Mouse (Mus musculus): ENCODE results near the gene Akr1a1.

The Akr1a1 gene

DNA sequence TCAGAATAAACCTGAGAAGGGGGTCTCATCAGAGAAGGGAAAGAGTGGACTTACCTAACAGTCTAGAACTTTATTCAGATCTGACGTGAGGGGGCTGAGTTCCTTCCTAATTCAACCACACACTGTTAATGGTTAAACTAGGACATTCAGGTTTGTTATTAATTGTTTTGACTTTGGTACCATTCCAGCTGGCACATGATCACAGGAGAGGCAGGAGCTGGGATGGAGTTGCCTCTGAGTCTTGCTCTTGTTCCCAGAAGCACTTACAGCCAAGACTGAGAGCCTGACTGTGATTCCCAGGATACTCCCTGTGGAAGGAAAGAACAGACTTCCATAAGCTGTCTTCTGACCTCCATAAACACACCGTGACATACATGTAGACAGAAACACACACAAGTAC is 8.0 kb upstream of the Akr1a1 start:
- in situ Hi-C loops (cut with MboI, MseI), result no loop called here

DNA sequence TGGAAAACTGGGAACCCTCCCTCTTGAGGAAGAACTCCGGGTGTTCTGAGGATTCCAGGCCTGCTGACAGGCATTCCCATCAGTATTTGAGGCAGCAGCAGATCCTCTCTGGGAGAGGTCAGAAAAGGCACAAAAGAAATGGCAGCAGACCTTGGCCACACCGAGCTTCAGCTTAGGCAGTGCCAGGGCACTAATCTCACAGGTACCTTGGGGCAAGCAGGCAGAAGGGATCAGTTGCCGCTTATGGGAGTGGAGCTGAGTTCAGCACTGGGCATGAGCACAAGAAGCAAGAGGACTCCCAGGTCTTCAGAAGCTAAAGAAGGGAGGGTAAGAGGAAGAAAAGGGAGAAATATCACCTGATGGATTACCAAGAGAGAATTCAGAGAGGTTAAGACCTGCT is 6.5 kb upstream of the Akr1a1 start:
- in situ Hi-C loops (cut with MboI, MseI), result no loop called here

DNA sequence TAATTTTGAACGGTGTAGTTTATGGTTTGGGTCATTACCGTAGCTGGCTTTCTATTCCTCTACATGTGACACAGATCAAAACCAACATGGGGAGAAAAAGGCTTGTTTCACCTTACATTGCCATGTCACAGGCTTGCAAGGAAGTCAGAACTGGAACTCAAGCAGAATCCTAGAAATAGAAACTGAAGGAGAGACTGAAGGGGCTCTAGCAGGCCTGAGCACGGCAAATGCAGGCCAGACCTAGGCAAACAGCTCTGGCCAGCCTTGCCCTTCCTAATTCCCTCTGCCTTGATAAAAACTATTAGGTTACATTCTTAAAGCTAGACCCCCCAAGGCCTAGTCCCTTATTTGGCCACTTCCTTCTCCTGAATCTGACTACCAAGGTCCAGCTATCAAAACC is 4.2 kb upstream of the Akr1a1 start:
- in situ Hi-C loops (cut with MboI, MseI), result no loop called here

DNA sequence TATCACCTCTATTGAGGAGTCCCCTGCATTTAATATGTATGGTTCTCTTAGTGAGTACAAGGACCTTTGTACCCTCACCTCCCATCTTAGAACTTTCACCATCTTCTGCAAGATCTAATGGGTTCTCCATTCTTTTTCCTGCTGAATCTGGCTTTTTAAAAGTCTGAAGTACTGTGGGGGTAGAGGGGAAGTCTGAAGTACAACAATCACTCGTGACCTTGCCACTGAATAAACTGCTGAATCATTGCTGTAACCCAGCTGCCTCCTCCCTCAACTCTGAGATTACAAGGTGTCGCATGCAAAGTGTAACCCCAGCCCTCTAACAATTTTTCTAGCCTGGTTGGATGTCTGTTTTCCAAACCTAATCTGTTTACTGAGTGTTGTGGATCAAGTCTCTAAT is 3.6 kb upstream of the Akr1a1 start:
- in situ Hi-C loops (cut with MboI, MseI), result no loop called here

DNA sequence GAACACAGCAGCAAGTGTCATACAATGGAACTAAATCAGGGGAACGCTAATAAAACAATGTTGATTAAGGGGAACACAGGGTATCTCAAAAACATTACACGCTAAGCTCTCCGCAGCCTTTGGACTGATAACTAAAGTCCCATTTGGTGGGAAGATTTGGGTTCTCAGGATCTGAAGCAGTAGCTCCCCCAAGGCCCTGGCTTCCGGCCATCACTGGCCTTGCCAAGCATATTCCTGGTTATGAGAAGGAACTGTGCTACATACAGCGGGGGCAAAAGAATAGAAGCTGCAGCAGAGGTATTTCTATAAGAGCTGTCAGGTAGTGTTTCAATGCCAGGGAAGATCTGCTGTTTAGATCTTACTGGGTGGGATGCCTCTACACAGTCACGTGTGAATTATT is 1.7 kb upstream of the Akr1a1 start:
- in situ Hi-C loops (cut with MboI, MseI), result no loop called here

DNA sequence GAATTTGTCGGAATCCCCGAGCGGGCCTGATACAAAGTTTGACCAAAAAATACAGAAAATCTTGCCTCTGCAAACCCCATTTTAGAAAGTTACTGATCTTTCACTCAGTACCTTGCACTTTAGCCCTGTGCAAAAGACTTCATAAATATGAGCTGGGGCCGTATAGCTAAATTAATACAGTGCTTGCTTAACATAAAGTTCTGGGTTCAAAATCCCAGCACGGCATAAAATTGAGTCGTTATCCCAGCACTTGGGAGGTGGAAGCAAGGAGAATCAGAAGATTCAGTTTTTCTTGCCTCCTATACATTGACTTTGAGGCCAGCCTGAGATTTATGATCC is 286 bp upstream of the Akr1a1 start:
- in situ Hi-C loops (cut with MboI, MseI), result no loop called here

DNA sequence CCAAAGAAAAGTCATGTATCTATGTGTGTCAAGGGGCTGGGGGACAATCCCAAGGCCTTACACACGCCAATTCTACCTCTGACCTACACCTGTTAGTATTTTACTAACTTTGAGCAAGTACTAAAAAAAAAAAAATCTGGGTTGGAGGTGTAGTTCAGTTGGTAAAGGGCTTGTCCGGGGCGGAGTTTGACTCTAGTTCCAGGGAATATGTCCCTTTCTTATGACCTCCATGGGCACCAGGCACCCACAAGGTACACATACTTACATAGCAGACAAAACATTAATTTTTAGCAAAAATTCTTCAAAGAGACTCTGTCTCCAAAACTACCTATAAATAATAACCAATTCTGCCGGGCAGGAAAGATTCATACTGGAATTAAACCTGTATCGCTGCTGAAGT is 1.1 kb downstream of the Akr1a1 start:
- in situ Hi-C loops (cut with MboI, MseI), result no loop called here

DNA sequence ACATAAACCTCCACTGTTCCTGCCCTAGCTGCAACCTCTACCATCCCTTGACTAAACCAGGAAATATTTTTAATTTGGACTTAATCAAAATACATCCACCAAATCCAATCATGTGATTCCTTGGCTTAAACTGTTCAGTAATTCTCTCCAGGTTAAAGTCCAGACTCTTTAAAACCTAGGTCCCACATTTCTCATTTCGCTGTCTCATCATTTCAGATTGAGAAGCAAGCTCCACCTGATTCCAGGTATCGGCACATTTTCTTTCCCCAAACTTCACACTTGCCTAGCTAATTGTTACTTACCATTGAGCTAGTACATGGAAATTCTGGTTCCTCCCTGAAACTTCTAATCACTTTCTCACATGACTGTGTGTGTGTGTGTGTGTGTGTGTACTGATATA is 2.1 kb downstream of the Akr1a1 start:
- in situ Hi-C loops (cut with MboI, MseI), result no loop called here

DNA sequence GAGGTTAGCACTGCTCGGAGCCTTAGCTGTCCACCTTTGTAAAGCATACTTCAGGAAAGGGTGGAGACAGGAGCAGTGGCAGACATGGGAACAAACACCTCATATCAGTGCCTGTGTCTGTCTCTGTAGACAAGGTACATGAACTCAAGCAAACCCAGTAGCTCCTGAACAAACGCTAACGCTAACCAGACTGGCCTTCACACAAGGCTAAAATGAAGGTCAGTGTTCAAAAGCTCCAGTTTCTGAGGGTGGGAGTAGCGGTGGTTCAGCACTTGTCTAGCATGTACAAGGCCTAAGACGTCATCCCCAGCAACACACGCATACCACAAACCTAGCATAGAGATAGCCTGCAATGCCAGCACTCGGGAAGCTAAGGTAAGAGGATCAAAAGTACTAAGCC is 5.9 kb downstream of the Akr1a1 start:
- in situ Hi-C loops (cut with MboI, MseI), result no loop called here

DNA sequence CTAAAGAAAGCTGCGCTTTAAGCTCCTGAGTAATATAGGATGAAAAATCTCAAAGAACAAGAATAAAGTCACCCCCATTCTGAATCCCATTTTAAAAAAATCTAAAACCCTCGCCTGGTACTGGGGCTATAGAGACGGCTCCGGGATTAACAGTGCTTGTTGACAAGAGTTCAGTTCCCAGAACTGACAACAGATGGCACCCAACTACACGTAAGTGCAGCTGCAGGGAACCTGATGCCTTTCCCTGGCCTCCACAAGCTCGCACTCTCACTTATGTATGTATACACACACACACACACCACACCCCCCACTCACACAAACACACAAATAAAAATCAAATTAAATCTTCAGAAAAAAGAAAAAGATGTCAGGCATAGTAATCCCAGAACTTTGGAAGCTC is 7.2 kb downstream of the Akr1a1 start:
- in situ Hi-C loops (cut with MboI, MseI), result no loop called here

DNA sequence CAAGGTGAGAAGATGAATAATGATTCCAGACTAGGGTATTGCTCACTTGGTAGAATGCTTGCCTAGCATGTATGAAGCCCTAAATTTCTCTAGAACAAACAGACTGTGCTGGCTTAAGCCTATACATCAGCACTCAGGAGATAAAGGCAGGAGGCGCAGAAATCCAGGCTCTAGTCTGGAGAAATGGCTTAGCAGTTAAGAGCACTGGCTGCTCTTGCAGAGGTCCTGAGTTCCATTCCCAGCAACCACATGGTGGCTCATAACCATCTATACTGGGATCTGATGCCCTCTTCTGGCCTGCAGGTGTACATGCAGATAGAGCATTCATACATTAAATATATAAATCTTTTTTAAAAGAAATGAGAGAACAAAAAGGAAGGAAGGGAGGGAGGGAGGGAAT is 9.4 kb downstream of the Akr1a1 start:
- in situ Hi-C loops (cut with MboI, MseI), result no loop called here

DNA sequence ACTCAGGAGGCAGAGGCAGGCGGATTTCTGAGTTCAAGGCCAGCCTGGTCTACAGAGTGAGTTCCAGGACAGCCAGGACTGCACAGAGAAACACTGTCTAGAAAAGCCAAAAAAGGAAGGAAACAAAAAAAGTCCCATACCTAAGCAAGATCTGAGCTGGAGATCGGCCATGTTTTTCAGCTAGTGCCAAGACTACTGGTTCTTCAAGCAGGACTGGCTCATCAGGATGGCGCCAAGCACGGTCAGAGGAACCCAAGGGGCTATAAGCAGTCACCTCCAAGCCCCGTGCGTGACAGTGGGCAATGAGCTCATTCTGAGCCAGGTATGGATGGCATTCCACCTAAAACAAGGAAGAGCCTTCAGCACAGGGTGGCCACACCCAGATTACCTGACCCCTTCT is 12.7 kb downstream of the Akr1a1 start:
- in situ Hi-C loops (cut with MboI, MseI), result no loop called here

DNA sequence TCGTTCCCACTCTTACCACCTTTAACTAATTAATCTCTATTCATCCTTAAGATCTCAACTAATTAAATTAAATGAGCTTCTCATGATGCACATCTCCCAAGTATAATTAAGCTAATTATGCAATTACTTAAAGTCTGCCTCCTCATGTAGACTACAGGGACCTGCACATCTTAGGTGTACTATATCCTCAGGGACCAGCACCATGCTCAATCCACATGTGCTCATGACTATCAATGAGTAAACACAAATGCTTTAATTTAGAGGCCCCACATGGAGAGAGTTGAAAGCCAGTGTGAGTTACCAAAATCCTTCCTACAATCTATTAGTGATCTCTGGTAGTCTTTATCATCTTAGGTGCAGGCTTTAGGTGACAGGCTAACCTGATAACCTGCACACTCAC is 16.3 kb downstream of the Akr1a1 start:
- in situ Hi-C loops (cut with MboI, MseI), result no loop called here

DNA sequence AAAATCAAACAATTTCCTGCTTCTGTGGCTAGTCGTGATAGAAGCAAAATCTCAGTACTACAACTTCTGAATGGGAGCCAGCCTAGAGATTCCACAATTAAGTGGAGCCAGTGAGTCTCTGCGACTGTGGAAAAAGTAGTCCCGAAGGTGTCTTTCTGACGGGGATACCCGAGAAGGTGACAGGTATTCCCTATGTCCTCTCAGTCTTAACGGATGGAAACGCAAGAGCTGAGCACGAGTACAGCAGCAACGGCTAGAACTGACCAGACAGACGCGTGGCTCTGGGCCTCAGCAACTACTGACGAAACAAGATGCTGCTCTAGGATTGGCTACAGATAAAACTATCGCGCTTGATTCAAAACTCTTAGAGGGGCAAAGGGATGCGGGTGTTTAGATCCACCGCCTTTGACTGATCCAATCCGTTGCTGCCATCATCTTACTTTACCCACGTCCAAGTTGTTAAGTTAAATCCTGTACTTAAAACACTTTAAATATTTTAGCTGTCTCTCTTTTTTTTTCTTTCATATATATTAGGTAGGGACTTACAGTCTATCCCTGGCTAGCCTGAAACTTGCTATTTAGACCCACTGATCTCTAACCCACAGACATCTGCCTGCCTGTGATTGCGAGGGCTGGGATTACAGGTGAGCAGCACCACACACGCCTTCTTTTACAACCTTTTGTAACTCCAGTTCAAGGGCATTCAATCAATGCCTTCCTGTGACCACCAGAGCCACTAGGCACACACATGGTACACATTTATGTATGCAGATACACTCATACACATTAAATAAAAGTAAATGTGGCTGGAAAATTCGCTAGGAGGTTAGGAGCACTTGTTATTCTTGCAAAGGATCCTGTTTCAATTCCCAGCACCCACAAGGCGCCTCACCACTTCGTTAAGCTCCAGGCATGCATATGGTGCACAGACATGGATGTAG is 23.5 kb downstream of the Akr1a1 start, which contains the start of gene Nasp:
Gene Nasp, minus strand, starts transcription at position 220 of the 941 bp plus-strand sequence.
- in situ Hi-C loops (cut with MboI, MseI), result no loop called here

DNA sequence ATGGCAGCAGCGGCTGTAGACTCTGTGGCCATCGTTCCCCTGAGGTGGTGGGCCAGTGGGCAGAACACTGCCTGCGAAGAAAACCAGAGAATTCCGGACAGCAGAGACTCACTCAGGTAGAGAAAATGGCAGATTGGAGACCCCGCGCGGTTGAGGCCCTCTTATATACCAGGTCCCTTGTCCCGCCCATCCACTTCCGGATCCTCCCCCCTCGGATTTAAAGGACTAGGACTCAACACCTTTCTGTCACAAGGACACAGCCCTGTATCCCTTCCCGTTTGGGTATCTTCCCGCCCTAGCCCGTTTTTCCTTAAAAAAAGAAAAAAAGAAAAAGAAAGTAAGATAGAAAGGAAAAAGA is 24.1 kb downstream of the Akr1a1 start:
- in situ Hi-C loops (cut with MboI, MseI), result no loop called here

DNA sequence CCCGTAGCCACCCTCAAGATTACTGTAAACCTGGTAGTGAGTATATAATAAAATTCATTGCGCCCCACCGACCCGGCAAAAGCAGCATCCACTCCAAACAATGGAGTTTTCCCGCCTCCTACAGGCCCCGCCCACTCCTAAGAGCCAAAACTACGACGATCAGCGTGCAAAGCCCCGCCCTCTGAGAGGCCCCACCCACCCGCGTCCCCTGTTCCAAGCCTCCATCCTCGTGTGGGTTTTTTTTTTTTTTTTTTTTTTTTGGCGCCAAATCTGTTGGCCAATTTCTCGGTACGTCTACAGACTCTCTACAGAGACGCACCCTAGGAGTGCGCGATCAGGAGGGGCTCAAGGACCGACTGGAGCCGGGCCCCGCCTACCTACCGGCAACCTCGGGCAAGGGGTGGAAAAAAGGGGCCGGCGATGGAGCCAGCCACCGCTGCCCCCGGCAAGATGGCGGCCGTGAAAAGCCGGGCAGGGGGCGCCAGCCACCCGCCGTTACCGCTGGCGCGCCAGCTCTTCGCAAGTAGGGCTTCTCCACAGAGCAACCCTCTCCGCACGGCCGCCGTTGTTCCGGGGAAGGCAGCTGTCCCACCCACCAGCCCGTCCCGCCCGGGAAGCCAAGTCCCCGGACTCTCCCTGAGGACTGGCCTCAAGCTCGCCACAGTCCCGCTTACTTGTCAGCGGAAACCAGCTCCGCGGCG is 24.7 kb downstream of the Akr1a1 start:
- in situ Hi-C loops (cut with MboI, MseI), result no loop called here

DNA sequence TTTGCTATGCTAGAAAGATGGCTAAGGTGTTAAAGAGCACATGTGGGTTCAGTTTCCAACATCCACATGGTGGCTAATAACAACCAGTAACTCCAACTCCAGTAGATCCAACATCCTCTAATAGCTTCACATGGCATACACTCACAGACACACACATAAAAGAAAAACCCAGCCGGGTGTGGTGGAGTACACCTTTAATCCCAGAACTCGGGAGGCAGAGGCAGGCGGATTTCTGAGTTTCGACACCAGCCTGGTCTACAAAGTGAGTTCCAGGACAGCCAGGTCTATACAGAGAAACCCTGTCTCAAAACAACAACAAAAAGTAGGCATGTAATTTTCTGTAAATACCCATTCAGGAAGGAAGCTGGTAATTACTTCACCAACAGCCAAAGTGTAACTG is 26.6 kb downstream of the Akr1a1 start:
- in situ Hi-C loops (cut with MboI, MseI), result no loop called here

DNA sequence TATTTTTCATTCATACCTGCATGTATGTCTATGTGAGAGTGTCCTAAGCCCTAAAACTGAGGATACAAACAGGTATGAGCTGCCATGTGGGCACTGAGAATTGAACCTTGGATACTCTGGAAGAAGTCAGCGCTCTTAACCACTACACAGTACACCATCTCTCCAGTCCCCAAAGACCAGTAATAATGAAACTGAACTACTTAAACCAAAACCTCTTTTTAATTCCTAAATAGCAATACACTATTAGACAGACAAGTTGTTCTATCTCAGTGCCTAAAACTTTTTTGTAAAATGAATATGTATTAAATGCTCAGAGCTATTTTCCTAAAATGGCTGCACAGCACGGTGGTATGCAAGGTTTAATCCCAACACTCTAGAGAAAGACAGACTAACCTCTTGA is 36.2 kb downstream of the Akr1a1 start:
- in situ Hi-C loops (cut with MboI, MseI), result no loop called here

DNA sequence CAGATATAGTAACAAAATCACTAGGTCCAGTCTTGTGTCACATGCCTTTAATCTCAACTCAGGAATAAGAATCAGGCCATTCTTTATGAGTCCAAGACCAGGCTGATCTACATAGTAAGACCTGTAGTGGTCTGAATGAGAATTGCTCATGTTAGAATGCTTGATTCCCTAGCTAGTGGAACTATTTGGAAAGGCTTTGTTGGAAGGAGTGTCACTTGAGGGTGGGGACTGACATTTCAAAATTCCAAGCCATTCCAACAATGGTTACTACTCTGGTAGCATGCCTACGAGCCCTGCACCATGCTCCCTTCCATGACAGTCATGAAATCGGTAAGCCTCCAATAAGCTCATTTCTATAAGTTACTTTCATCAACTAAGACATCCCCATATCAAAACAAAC is 38.9 kb downstream of the Akr1a1 start:
- in situ Hi-C loops (cut with MboI, MseI), result no loop called here

DNA sequence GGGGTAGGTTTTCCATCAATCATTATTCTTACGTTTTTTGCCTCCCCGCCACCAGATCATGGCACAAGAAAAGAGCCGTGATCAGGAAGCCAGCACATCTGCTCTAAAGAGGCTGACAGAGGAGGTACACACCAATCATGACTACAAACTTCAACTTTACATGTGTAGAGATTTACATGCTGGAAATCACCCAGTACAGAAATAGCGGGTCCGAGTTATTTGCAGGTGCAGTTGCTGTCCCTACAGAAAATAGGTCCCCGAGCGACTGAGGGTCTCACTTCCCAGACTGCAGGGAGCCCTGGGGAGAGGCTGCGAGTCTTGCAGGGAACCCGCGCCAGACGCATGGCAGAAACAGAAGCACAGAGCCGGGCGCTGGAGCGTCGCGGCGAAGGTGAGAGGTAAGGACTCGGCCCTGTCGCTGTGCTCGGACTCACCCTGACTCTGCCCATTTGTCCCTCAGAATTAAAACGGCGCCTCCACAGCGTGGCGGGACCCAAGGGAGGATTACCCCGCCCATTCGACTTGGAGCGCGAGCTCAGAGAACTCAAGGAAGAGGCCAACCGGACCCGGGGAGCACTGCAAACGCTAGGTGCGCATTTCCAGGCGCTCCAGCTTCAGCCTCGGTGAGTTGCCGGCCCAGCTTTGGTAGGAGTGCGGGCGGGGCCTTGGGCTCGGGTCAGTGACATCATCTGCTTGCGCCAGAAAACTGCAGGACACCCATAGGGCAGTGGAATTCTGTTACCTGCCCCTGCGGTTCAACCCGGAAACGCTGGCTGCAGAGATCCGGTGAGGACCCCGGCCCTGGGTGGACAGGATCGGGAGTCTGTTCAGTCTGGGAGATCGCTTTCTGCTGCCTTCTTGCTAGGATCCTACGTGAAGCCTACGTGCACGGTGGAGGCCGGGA is 54.2 kb downstream of the Akr1a1 start:
- in situ Hi-C loops (cut with MboI, MseI), result no loop called here

DNA sequence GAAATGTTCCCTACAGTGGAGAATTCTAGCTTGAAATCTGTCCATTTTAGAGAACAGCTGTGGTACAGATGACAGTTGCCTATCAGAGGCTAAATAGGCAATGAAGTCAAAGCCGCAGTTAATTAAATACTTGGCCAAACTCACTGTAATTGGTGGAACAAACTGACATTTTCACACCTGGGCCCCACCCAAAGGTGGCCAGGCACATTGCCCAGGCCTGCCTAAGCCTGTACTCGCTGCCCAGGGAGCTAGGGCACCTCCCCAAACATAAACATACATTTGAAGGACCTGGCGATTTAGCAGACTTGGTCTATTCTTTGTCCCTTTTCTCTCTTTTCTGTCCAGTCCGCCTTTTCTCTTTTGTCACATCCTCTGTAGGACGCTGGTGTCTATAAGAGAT is 55.1 kb downstream of the Akr1a1 start, which contains the start of gene Ccdc17:
Gene Ccdc17, plus strand, starts transcription at position 276 of the 400 bp plus-strand sequence.
- in situ Hi-C loops (cut with MboI, MseI), result no loop called here

DNA sequence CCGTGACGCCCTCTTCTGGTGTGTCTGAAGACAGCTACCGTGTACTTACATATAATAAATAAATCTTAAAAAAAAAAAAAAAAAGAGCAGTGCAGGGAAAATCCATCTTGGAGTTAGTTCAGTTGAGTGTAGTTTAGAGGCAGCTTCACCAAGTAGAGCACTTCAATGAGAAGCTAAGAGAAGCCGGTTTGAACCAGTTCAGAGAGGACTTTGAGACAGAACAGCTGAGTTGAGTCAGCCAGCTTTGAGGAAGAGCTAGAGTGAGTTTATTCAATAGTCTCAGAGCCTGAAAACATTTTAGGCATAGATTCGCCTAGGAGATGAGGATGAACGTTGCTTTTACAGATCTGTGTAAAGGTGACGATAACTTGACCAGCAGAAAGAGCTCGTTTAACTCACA is 55.7 kb downstream of the Akr1a1 start:
- in situ Hi-C loops (cut with MboI, MseI), result no loop called here
